Mouse (Mus musculus) CH12.LX (cell line): ENCODE results near the gene E030018B13Rik. TPM values are rescaled to one million over a fixed set of nuclear protein-coding genes. Genes with fewer than 3 reads are reported as not detected.

Experiments used
- DNase-seq: peaks from one replicate; pipeline ENCODE4 v3.0.0-alpha.2; 2013; ENCODE audit errors: extremely low read depth
- H3K27ac ChIP-seq: 2 replicates; pipeline ENCODE4 v1.5.1; 2012; ENCODE audit warnings: low read depth, mild to moderate bottlenecking, control low read depth, moderate library complexity; ENCODE audit not compliant: insufficient read depth
- H3K27me3 ChIP-seq: replicated peaks from 2 replicates; pipeline ENCODE3; 2012; ENCODE audit warnings: inconsistent platforms
- H3K36me3 ChIP-seq, 2 experiments: replicated peaks in 1 of 2; 2 replicates each; pipeline versions ENCODE3 to v1.6.1; 2012; ENCODE audit warnings: inconsistent platforms in 1 of 2, low read length in 1 of 2, mild to moderate bottlenecking in 1 of 2, mixed read lengths in 1 of 2, moderate library complexity in 1 of 2; ENCODE audit not compliant: control insufficient read depth in 1 of 2, insufficient read depth in 1 of 2
- H3K4me1 ChIP-seq, 2 experiments: 2 replicates each; pipeline ENCODE4 v1.6.1; 2012; ENCODE audit warnings: inconsistent platforms in 1 of 2, moderate library complexity in 1 of 2; ENCODE audit not compliant: insufficient read depth in 2 of 2, control insufficient read depth in 1 of 2
- H3K4me2 ChIP-seq: 2 replicates; pipeline ENCODE4 v1.6.1; 2012; ENCODE audit warnings: low read depth, mild to moderate bottlenecking, control low read depth; ENCODE audit not compliant: poor library complexity, insufficient read depth, severe bottlenecking
- H3K4me3 ChIP-seq, 3 experiments: fragments of 150-350 bp in 1 of 3; sonication (generic) in 1 of 3; replicated peaks in 1 of 3; 2 replicates each; pipeline versions ENCODE3 to v1.5.1; 2011 to 2012; ENCODE audit warnings: low read depth in 2 of 3, low read length in 2 of 3, mild to moderate bottlenecking in 2 of 3, moderate library complexity in 2 of 3, control low read depth in 1 of 3, improper control_type of control experiment in 1 of 3, inconsistent platforms in 1 of 3, mixed read lengths in 1 of 3; ENCODE audit not compliant: poor library complexity in 1 of 3
- H3K79me2 ChIP-seq: replicated peaks from 2 replicates; pipeline ENCODE4 v1.6.1; 2012; ENCODE audit warnings: mild to moderate bottlenecking, moderate library complexity; ENCODE audit not compliant: control insufficient read depth, poor library complexity, insufficient read depth, severe bottlenecking; ENCODE audit errors: extremely low read depth
- H3K9ac ChIP-seq: 2 replicates; pipeline ENCODE4 v1.6.1; 2012; ENCODE audit warnings: low read depth, mild to moderate bottlenecking, control low read depth, moderate library complexity; ENCODE audit not compliant: insufficient read depth
- H3K9me3 ChIP-seq: replicated peaks from 2 replicates; pipeline ENCODE3; 2012; ENCODE audit warnings: low read length, inconsistent platforms, mixed read lengths
- BHLHE40 ChIP-seq: IDR thresholded peaks from 2 replicates; pipeline ENCODE4 v1.6.1; 2011; ENCODE audit warnings: mild to moderate bottlenecking, low read depth, low read length, improper control_type of control experiment
- CHD1 ChIP-seq: IDR thresholded peaks from 2 replicates; pipeline ENCODE4 v1.6.1; 2012; ENCODE audit warnings: low read depth, low read length, improper control_type of control experiment, inconsistent platforms
- E2F4 ChIP-seq: IDR thresholded peaks from 2 replicates; pipeline ENCODE4 v1.6.1; 2011; ENCODE audit warnings: low read depth, low read length, improper control_type of control experiment; ENCODE audit not compliant: insufficient replicate concordance
- ETS1 ChIP-seq: conservative IDR thresholded peaks from 2 replicates; pipeline ENCODE4 v1.6.1; 2012; ENCODE audit warnings: low read depth, mild to moderate bottlenecking, inconsistent platforms, low read length, improper control_type of control experiment, moderate library complexity
- HCFC1 ChIP-seq: IDR thresholded peaks from 2 replicates; pipeline ENCODE4 v1.6.1; 2012; ENCODE audit warnings: low read depth, mild to moderate bottlenecking, inconsistent platforms, low read length, improper control_type of control experiment
- IRF4 ChIP-seq: IDR thresholded peaks from 2 replicates; pipeline ENCODE4 v1.6.1; 2014; ENCODE audit warnings: low read depth, mild to moderate bottlenecking, inconsistent platforms, low read length, improper control_type of control experiment
- KAT2A ChIP-seq: IDR thresholded peaks from 2 replicates; pipeline ENCODE4 v1.6.1; 2012; ENCODE audit warnings: low read length, improper control_type of control experiment, inconsistent platforms; ENCODE audit not compliant: insufficient replicate concordance
- MAX ChIP-seq: IDR thresholded peaks from 2 replicates; pipeline ENCODE4 v1.6.1; 2011; ENCODE audit warnings: low read length, improper control_type of control experiment
- MXI1 ChIP-seq: IDR thresholded peaks from 2 replicates; pipeline ENCODE4 v1.6.1; 2011; ENCODE audit warnings: mild to moderate bottlenecking, low read depth, low read length, improper control_type of control experiment
- NELFE ChIP-seq: IDR thresholded peaks from 2 replicates; pipeline ENCODE4 v1.6.1; 2011; ENCODE audit warnings: low read depth, low read length, improper control_type of control experiment
- PAX5 ChIP-seq: IDR thresholded peaks from 2 replicates; pipeline ENCODE4 v1.6.1; 2012; ENCODE audit warnings: low read length, inconsistent platforms, mixed read lengths
- POLR2AphosphoS2 ChIP-seq: IDR thresholded peaks from 2 replicates; pipeline ENCODE4 v1.6.1; 2011; ENCODE audit warnings: low read depth, low read length, improper control_type of control experiment
- RCOR1 ChIP-seq: conservative IDR thresholded peaks from 2 replicates; pipeline ENCODE4 v1.6.1; 2012; ENCODE audit warnings: low read depth, mild to moderate bottlenecking, inconsistent platforms, low read length, improper control_type of control experiment
- SIN3A ChIP-seq: IDR thresholded peaks from 2 replicates; pipeline ENCODE4 v1.6.1; 2012; ENCODE audit warnings: low read length, improper control_type of control experiment, inconsistent platforms
- TBP ChIP-seq: conservative IDR thresholded peaks from 2 replicates; pipeline ENCODE4 v1.6.1; 2011; ENCODE audit warnings: low read depth, low read length, improper control_type of control experiment
- dilution Hi-C: fragments of 300-500 bp; cut with MboI; formaldehyde crosslinking; loops from 2 replicates; pipeline ENCODE4 v1.14.3; 2020; ENCODE audit warnings: low sequenced_read_pairs; ENCODE audit not compliant: extremely low pct_unique_long_range_greater_than_20kb, extremely low pct_ligation_motif_present
- in situ Hi-C: fragments of 300-500 bp; cut with MboI; formaldehyde crosslinking; loops from 3 replicates; pipeline ENCODE4 v1.14.3; 2019; ENCODE audit warnings: low sequenced_read_pairs, low pct_ligation_motif_present, low pct_unique_long_range_greater_than_20kb, mixed read lengths
- polyA plus RNA-seq: library from polyadenylated mRNA; unstranded; fragments of >175 nt; gene quantifications from 2 replicates; pipeline ENCODE4 v1.2.1, GENCODE M21; 2012; ENCODE audit warnings: low read depth; ENCODE audit not compliant: insufficient read length
- total RNA-seq, 2 experiments: library from RNA; depleted of rRNA; stranded (reverse); fragments of 300-350 nt in 1 of 2; fragments of >200 nt in 1 of 2; gene quantifications; 2 replicates each; pipeline ENCODE4 v1.2.3; 2012 to 2014

Gene E030018B13Rik
- total and polyA plus RNA-seq, 3 experiments, result not detected

GRCm38 (mm10) chr7:63957872-63958640 is 41.4 kb downstream of the E030018B13Rik start:
- Histone ChIP-seq H3K27me3 (no peaks in the 10 kb centered on the region), H3K79me2 (no peaks in the 10 kb centered on the region), H3K4me2 (no peak overlapping the region), H3K9me3 (peaks cover 4% of the 10 kb centered on the region), H3K27ac (no peak overlapping the region), H3K4me3 (no peak overlapping the region), H3K36me3 (no peaks in the 10 kb centered on the region), H3K4me1 (no peaks in the 10 kb centered on the region), H3K9ac (no peak overlapping the region)
- TF ChIP-seq TBP, result no peak
- no peak for TF ChIP-seq MAX
- TF ChIP-seq ETS1, result no peak
- TF ChIP-seq POLR2AphosphoS2, result no peak
- no peak for TF ChIP-seq CHD1
- no peak for TF ChIP-seq E2F4
- TF ChIP-seq KAT2A, result no peak
- TF ChIP-seq IRF4, result no peak
- no peak for TF ChIP-seq BHLHE40
- TF ChIP-seq PAX5, result no peak
- no peak for TF ChIP-seq NELFE
- TF ChIP-seq HCFC1, result no peak
- no peak for DNase-seq
- in situ Hi-C loops, result loop anchor here (25.0 kb wide), 1 partner anchor 196 kb away; no protein-coding TSS in a partner anchor
- dilution Hi-C loops, result no loop called here

- no peaks in the 10 kb centered on the region for H3K27me3 ChIP-seq
- no peaks in the 10 kb centered on the region for H3K36me3 ChIP-seq
- no peak overlapping the region; the same call in 1 of the 2 replicates for H3K4me2 ChIP-seq
- H3K9ac ChIP-seq, result no peak overlapping the region
- in situ Hi-C loops, result loop anchor here (25.0 kb wide), 1 partner anchor 201 kb away; no protein-coding TSS in a partner anchor
- DNase-seq, result no peak
- H3K27ac ChIP-seq, result no peak overlapping the region
- H3K9me3 ChIP-seq, result peaks cover 4% of the 10 kb centered on the region
- no peak for TF ChIP-seq SIN3A
- no peak for TF ChIP-seq RCOR1
- no peak for TF ChIP-seq KAT2A
- TF ChIP-seq MXI1, result no peak
- TF ChIP-seq CHD1, result no peak
- H3K79me2 ChIP-seq, result no peaks in the 10 kb centered on the region
- H3K4me3 ChIP-seq, result no peak overlapping the region
- dilution Hi-C loops, result no loop called here
- H3K4me1 ChIP-seq, result peaks cover 13 to 16% of the 10 kb centered on the region in 2 experiments
Measured at GRCm38 (mm10) chr7:63963632-63964031, 47.0 kb downstream of the E030018B13Rik start.
